Mouse (Mus musculus) limb, embryonic 11.5 days (tissue): Measurements from ENCODE around the gene Mapk12. TPM values are rescaled to one million over a fixed set of nuclear protein-coding genes. Genes with fewer than 3 reads are reported as not detected.

ENCODE experiments used
- ATAC-seq: fragments of 200-750 bp; cut with Nextera tagmentation; 2 replicates; pipeline ENCODE4 v1.8.0; 2017; ENCODE audit warnings: low read depth; ENCODE audit not compliant: insufficient number of reproducible peaks, low FRiP score, low TSS enrichment
- DNase-seq: peaks from one replicate; pipeline ENCODE4 v3.0.0-alpha.2; 2015; ENCODE audit warnings: low spot score
- H3K27ac ChIP-seq: fragments of 300-500 bp; sonication (generic); replicated peaks from 2 replicates; pipeline ENCODE4 v1.5.1; 2014; ENCODE audit warnings: low read depth, mild to moderate bottlenecking, low read length
- H3K27me3 ChIP-seq: fragments of 300-500 bp; sonication (generic); 2 replicates; pipeline ENCODE4 v1.6.1; 2014; ENCODE audit warnings: mild to moderate bottlenecking, low read length, mixed read lengths; ENCODE audit not compliant: control insufficient read depth, insufficient read depth
- H3K36me3 ChIP-seq: fragments of 300-500 bp; sonication (generic); 2 replicates; pipeline ENCODE4 v1.6.1; 2014; ENCODE audit warnings: mild to moderate bottlenecking, low read length, moderate library complexity, mixed read lengths; ENCODE audit not compliant: control insufficient read depth, insufficient read depth
- H3K4me1 ChIP-seq: fragments of 300-500 bp; sonication (generic); 2 replicates; pipeline ENCODE4 v1.6.1; 2014; ENCODE audit warnings: low read length, mixed read lengths; ENCODE audit not compliant: control insufficient read depth, insufficient read depth
- H3K4me2 ChIP-seq: fragments of 300-500 bp; sonication (generic); 2 replicates; pipeline ENCODE4 v1.6.1; 2014; ENCODE audit warnings: low read depth, mild to moderate bottlenecking, moderate library complexity; ENCODE audit not compliant: severe bottlenecking
- H3K4me3 ChIP-seq: fragments of 300-500 bp; sonication (generic); 2 replicates; pipeline ENCODE4 v1.5.1; 2014; ENCODE audit warnings: low read depth, low read length
- H3K9ac ChIP-seq: fragments of 300-500 bp; sonication (generic); 2 replicates; pipeline ENCODE4 v1.6.1; 2014; ENCODE audit warnings: mild to moderate bottlenecking, low read length
- H3K9me3 ChIP-seq: fragments of 300-500 bp; sonication (generic); 2 replicates; pipeline ENCODE4 v1.6.1; 2016; ENCODE audit warnings: low read length; ENCODE audit not compliant: control insufficient read depth
- WGBS: fragments of 180-500 bp; shearing (Covaris S2); extraction: QIAGEN DNeasy Blood & Tissue Kit; methylation state at CpG from one replicate; pipeline ENCODE4 v1.1.7; 2014; 5-methylcytosine and 5-hydroxymethylcytosine counted together
- polyA plus RNA-seq: library from polyadenylated mRNA; unstranded; fragments of >200 nt; fragmentation: Nextera tagmentation; extraction: Ambion mirVana; gene quantifications from 2 replicates; pipeline ENCODE4 v1.2.1, GENCODE M21; 2014

The Mapk12 gene
- polyA plus RNA-seq, 1 experiment from 2014 or later, result 15.2 TPM

- WGBS, result 90% methylated on average over 8 of the region's 8 CpGs
- Histone ChIP-seq H3K27ac (no peak overlapping the region), H3K9ac (no peak overlapping the region), H3K4me2 (no peak overlapping the region), H3K4me1 (peaks cover 18% of the 10 kb centered on the region), H3K27me3 (no peaks in the 10 kb centered on the region), H3K4me3 (no peak overlapping the region), H3K36me3 (peaks cover 2% of the 10 kb centered on the region; the same call in 1 of the 2 replicates), H3K9me3 (no peaks in the 10 kb centered on the region)
- no peak for DNase-seq
- no peak for ATAC-seq
Measured at GRCm38 (mm10) chr15:89126622-89127021, 13.9 kb downstream of the Mapk12 start.

DNA sequence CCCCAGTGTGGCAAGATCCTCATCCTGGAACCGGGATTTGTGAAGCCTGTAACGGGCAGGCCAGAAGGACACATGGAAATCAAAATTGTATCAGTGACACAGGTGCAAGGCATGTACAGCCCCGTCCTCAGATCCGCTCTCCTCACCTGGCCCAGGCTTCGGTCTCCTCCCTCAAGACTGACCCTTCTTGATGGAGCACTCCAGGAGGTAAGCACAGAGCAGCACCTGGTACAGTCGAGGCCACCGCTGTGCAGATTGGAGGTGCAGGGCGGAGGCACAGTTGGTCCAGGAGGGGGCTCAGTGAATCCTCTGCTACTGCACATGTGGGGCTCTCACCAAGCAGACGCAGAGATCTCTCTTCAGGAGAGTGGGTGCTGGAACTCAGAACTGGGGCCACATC is 15.2 kb downstream of the Mapk12 start:
- H3K9me3 ChIP-seq, result no peaks in the 10 kb centered on the region
- H3K9ac ChIP-seq, result no peak overlapping the region
- 90% methylated on average over 9 of the region's 9 CpGs for WGBS
- H3K27ac ChIP-seq, result no peak overlapping the region
- no peaks in the 10 kb centered on the region for H3K27me3 ChIP-seq
- peaks cover 2% of the 10 kb centered on the region; the same call in 1 of the 2 replicates for H3K36me3 ChIP-seq
- ATAC-seq (no peak), DNase-seq (no peak)
- H3K4me3 ChIP-seq, result no peak overlapping the region
- peaks cover 22% of the 10 kb centered on the region for H3K4me1 ChIP-seq
- no peak overlapping the region for H3K4me2 ChIP-seq

- no peaks in the 10 kb centered on the region for H3K27me3 ChIP-seq
- ATAC-seq, result no peak
- 89% methylated on average over 3 of the region's 3 CpGs for WGBS
Measured at GRCm38 (mm10) chr15:89124312-89124711, 16.2 kb downstream of the Mapk12 start.

DNA sequence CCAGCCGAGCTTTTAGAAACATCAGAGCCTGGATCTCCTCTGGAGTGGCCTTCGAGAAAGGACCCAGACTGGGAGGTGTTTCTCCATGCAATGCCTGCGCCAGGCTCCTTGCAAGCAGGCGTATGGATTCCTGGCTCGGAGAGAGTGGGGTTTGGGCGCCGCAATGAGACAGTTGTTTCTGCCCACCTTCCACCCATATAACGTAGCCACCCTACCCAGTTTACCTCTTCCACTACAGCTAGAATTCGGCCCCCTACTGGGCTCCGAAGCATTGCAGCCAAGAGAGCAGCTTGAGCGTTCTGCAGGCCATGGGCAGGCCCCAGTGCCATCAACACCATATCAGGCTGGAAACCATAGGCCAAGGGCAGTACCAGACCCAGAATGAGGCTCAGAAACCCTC is 16.9 kb downstream of the Mapk12 start:
- no peak overlapping the region; the same call in 1 of the 2 replicates for H3K27ac ChIP-seq
- WGBS, result 28% methylated on average over 11 of the region's 11 CpGs
- peaks cover 2% of the 10 kb centered on the region; the same call in 1 of the 2 replicates for H3K36me3 ChIP-seq
- H3K27me3 ChIP-seq, result no peaks in the 10 kb centered on the region
- peak overlapping the region; percentile 82 for H3K9ac ChIP-seq
- peak overlapping the region; percentile 89 for H3K4me3 ChIP-seq
- no peak for ATAC-seq
- peak overlapping the region; percentile 88 for H3K4me2 ChIP-seq
- peaks cover 24% of the 10 kb centered on the region for H3K4me1 ChIP-seq
- no peaks in the 10 kb centered on the region for H3K9me3 ChIP-seq
- peak; percentile 55 for DNase-seq

More at GRCm38 (mm10) chr15:89124312-89124711, 16.2 kb downstream of the Mapk12 start:
- Histone ChIP-seq H3K4me1 (peaks cover 24% of the 10 kb centered on the region), H3K9ac (no peak overlapping the region), H3K36me3 (peaks cover 2% of the 10 kb centered on the region; the same call in 1 of the 2 replicates), H3K4me2 (no peak overlapping the region), H3K27ac (no peak overlapping the region), H3K9me3 (no peaks in the 10 kb centered on the region), H3K4me3 (no peak overlapping the region)
- DNase-seq, result no peak

- Histone ChIP-seq H3K4me3 (peak within 1 kb of the TSS; percentile 89), H3K9ac (peak within 1 kb of the TSS; percentile 82), H3K36me3 (peaks cover 2% of the 10 kb centered on the region), H3K4me2 (peak within 1 kb of the TSS; percentile 88), H3K27me3 (no peaks in the 10 kb centered on the region), H3K9me3 (no peaks in the 10 kb centered on the region), H3K27ac (no peak within 1 kb of the TSS; the same call in 1 of the 2 replicates), H3K4me1 (peaks cover 20% of the 10 kb centered on the region)
- ATAC-seq, result peak; percentile 71
- peak; percentile 97 for DNase-seq
- WGBS, result under 1% methylated on average over 47 of the region's 47 CpGs
Measured at GRCm38 (mm10) chr15:89122649-89123366, 17.7 kb downstream of the Mapk12 start, which contains the start of gene Tubgcp6. Gene Tubgcp6 (minus strand): TSS chr15:89123112.

GRCm38 (mm10) chr15:89118007-89118406 is 22.5 kb downstream of the Mapk12 start:
- Histone ChIP-seq H3K4me2 (no peak overlapping the region), H3K36me3 (peaks cover 11% of the 10 kb centered on the region), H3K9ac (no peak overlapping the region), H3K4me3 (no peak overlapping the region), H3K27me3 (no peaks in the 10 kb centered on the region), H3K4me1 (peaks cover 13% of the 10 kb centered on the region), H3K27ac (no peak overlapping the region), H3K9me3 (no peaks in the 10 kb centered on the region)
- ATAC-seq, result no peak
- no peak for DNase-seq

- Histone ChIP-seq H3K27me3 (no peaks in the 10 kb centered on the region), H3K4me2 (no peak overlapping the region), H3K4me3 (no peak overlapping the region), H3K36me3 (peaks cover 16% of the 10 kb centered on the region), H3K4me1 (no peaks in the 10 kb centered on the region), H3K9ac (no peak overlapping the region), H3K27ac (no peak overlapping the region), H3K9me3 (no peaks in the 10 kb centered on the region)
- WGBS, result 76% methylated on average over 9 of the region's 9 CpGs
- DNase-seq, result no peak
- ATAC-seq, result no peak
Measured at GRCm38 (mm10) chr15:89110147-89110546, 30.4 kb downstream of the Mapk12 start.

DNA sequence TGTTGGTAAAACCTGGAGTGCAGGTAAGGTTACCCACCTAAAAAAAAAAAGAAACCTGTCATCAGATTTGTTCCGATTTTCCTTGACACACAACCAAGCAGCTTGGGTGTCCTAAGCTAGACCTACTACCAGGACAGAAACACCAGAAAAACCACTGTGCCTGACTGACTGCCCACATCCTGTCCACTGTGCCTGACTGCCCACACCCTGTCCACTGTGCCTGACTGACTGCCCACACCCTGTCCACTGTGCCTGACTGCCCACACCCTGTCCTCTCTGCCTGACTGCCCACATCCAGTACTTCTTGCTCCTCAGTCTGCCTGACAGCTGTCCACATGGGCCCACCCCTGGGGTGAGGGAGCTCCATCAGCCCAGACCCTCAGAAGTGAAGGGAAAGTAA is 33.5 kb downstream of the Mapk12 start:
- 93% methylated on average over 1 of the region's 1 CpGs for WGBS
- Histone ChIP-seq H3K27me3 (no peaks in the 10 kb centered on the region), H3K4me2 (no peak overlapping the region), H3K9me3 (no peaks in the 10 kb centered on the region), H3K36me3 (peaks cover 31% of the 10 kb centered on the region), H3K4me1 (no peaks in the 10 kb centered on the region), H3K27ac (no peak overlapping the region), H3K9ac (no peak overlapping the region), H3K4me3 (no peak overlapping the region)
- no peak for ATAC-seq
- DNase-seq, result no peak
